Mouse (Mus musculus) urinary bladder, postnatal 10 days (tissue): Measurements from ENCODE around the gene Vmn2r75.
"Not testable (repeated sequence)": the region's sequence is repeated elsewhere in the genome, so short reads cannot be mapped to it uniquely, and the experiment has no call there.

Source experiments
- DNase-seq: peaks from one replicate; pipeline ENCODE4 v3.0.0; 2022; ENCODE audit warnings: low spot score

The Vmn2r75 gene

GRCm38 (mm10) chr7:86171678-86172077 is at the start of gene Vmn2r75:
Gene Vmn2r75 (minus strand): TSS chr7:86171778.
- DNase-seq, result not testable (repeated sequence)

DNA sequence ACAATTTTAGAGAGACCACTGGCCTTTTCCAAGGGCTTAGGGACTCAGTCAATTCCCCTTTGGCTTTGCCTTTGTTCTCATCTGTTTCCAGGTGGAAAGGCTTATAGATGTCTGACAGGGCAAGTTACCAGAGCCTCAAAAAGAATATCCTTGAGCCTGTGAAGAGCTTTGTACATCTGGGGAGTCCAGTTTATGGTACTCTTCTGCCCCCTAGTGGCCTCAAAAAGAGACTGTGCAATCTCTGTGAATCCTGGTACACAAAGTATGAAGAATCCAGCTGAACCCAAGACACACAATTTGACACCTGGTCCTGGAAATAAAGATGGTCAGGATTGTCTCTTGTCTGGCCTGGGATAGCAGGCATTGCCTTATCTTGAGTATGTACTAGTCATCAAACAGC is 39.8 kb upstream of the Vmn2r75 start:
- no peak for DNase-seq
